Mouse (Mus musculus): ENCODE results near the gene Ubac1. TPM values are rescaled to one million over a fixed set of nuclear protein-coding genes. Genes with fewer than 3 reads are reported as not detected.

Ubac1 gene
- polyA plus RNA-seq, 1 experiment from 2014 or later, result 97.0 TPM

DNA sequence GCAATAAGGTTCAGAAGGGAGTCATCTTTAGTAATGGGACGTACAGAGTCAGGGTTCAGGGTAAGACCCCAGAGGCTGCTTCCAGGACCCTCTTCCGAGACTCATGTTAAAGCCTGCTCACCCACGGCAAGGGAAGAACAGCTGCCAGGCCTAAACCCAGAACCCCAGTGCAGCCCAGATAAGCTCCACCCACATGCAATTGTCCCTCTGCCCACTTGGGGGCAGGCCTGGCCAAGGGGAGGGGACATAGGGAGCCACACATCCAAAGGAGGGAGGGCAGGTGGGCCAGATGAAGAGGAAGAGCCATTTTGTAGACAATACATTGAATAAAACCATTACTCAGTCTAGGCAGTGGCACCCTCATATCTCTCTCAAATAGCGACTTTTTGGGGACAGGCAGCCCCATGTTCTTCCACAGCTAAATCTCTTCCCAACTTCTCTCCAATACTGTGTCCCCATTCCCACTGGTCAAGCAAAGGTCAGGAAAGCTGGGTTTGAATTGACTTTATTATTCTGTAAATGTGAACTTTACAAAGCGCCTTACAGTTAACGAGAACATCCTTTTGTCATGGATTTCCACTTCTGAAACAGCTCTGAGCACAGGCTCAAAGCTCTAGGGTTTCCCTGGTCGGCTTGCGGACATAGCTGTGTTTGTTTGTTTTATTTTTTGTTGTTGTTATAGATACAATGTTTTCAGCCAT lies 33.6 kb upstream of the Ubac1 start:
- 42% methylated on average over 8 of the region's 8 CpGs for WGBS

DNA sequence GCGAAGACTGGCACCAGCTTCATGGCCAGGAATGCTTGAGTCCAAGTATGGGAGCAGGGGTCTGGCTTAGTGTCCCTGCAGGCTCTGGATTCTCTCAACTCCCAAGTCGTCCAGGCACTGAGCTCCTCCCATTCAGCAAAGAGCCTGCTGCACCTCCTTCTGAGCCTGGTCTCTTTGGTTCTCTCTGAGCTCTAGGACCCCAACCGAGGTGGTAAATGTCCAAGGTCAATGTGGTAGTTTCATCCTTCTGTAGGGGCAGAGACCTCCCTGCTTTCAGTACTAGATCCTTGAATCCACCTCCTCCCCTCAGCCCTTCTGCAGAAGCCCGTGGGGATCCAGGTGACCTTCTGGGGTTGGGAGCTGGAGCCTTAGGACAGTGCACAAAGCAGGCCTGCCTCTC lies 31.3 kb upstream of the Ubac1 start:
- no peak for ATAC-seq (ENCODE audit: extremely low read depth, insufficient number of reproducible peaks, low FRiP score, low TSS enrichment)
- H3K4me2 ChIP-seq, result no peak overlapping the region
- WGBS, result 26% methylated on average over 4 of the region's 4 CpGs
- H3K27ac ChIP-seq (replicated peaks), result no peak overlapping the region
- no peaks in the 10 kb centered on the region for H3K9me3 ChIP-seq
- H3K9ac ChIP-seq, result no peak overlapping the region
- H3K27me3 ChIP-seq (replicated peaks), result 0 out of 2 replicates have a peak, but pooled peaks cover 10% of the 10 kb centered on the region
- H3K4me1 ChIP-seq, result peaks cover 6% of the 10 kb centered on the region; the same call in 1 of the 2 replicates
- H3K4me3 ChIP-seq, result no peak overlapping the region
- H3K36me3 ChIP-seq, result no peaks in the 10 kb centered on the region

More for the DNA sequence above, 33.6 kb upstream of the Ubac1 start:
- ATAC-seq (ENCODE audit: extremely low read depth, insufficient number of reproducible peaks, low FRiP score, low TSS enrichment), result no peak
- no peak overlapping the region for H3K9ac ChIP-seq
- H3K4me1 ChIP-seq, result peaks cover 6% of the 10 kb centered on the region; the same call in 1 of the 2 replicates
- H3K4me2 ChIP-seq, result no peak overlapping the region
- no peak overlapping the region for H3K4me3 ChIP-seq
- 0 out of 2 replicates have a peak, but pooled peaks cover 6% of the 10 kb centered on the region for H3K27me3 ChIP-seq (replicated peaks)
- H3K36me3 ChIP-seq, result peaks cover 4% of the 10 kb centered on the region; the same call in 1 of the 2 replicates
- no peaks in the 10 kb centered on the region for H3K9me3 ChIP-seq
- no peak overlapping the region for H3K27ac ChIP-seq (replicated peaks)

DNA sequence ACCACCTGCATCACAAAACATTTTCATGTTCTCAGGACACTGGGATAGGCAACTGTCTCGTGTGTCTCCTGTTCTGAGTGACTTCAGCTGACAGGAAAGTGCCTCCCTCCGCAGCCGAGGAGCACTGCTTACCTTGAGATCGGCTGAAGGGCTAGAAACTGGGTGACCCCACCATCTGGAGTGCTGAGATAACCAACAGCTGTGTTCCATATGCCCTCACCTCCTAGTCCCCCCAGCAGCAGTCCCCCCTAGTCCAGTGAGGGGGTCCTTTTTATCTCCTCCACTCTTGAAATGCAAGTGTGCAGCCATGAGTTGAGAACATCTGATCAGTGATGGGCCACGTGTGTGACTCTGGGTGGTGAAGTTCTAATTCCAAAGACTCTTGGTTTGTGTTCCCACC lies 27.3 kb upstream of the Ubac1 start:
- WGBS, result 51% methylated on average over 5 of the region's 5 CpGs
- Histone ChIP-seq H3K4me2 (no peak overlapping the region), H3K4me1 (peaks cover 6% of the 10 kb centered on the region; the same call in 1 of the 2 replicates), H3K9ac (no peak overlapping the region), H3K9me3 (no peaks in the 10 kb centered on the region), H3K27me3 (replicated peaks) (0 out of 2 replicates have a peak, but pooled peaks cover 12% of the 10 kb centered on the region), H3K27ac (replicated peaks) (no peak overlapping the region), H3K36me3 (no peaks in the 10 kb centered on the region), H3K4me3 (no peak overlapping the region)
- ATAC-seq (ENCODE audit: extremely low read depth, insufficient number of reproducible peaks, low FRiP score, low TSS enrichment), result no peak

DNA sequence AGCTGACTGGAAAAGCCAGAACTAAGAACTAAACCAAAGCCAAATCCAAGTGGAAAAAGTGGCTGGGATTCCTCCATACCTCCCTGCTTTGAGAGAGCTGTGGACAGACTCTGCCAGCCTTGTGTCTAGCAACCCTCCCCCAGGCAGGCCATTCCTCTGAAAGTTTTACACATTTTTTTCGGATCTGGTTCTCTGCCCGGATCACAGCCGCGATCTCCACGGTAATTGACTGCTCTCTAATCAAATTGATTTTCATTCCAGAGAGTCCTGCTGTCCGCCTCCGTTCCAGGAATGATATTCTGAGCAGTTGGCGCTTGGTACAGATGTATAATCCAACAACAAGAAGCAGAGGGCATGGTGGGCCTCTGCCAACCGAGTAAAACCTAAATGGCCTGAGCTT lies 22.7 kb upstream of the Ubac1 start:
- H3K27me3 ChIP-seq (replicated peaks), result peaks cover 23% of the 10 kb centered on the region; the same call in 1 of the 2 replicates
- no peak for ATAC-seq (ENCODE audit: extremely low read depth, insufficient number of reproducible peaks, low FRiP score, low TSS enrichment)
- peaks cover 10% of the 10 kb centered on the region for H3K4me1 ChIP-seq
- no peaks in the 10 kb centered on the region for H3K36me3 ChIP-seq
- no peak overlapping the region for H3K4me3 ChIP-seq
- H3K9ac ChIP-seq, result no peak overlapping the region
- H3K9me3 ChIP-seq, result no peaks in the 10 kb centered on the region
- WGBS, result 81% methylated on average over 9 of the region's 9 CpGs
- no peak overlapping the region for H3K4me2 ChIP-seq
- no peak overlapping the region for H3K27ac ChIP-seq (replicated peaks)

DNA sequence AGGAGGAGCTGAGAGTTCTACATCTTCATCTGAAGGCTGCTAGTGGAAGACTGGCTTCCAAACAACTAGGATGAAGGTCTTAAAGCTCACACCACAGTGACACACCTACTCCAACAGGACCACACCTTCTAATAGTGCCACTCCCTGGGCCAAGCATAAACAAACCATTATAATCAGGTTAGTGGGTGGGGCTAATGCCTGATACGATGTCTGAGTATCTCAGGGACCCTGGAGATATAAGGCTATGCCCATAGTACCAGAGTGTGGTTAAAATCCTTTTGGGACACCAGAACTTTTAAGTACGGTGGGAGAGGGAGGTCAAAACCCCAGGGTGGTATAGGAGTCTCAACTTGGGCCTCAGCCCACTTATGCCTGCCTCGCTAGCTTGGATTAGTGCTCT lies 21.1 kb upstream of the Ubac1 start:
- Histone ChIP-seq H3K36me3 (no peaks in the 10 kb centered on the region), H3K4me2 (no peak overlapping the region), H3K9me3 (no peaks in the 10 kb centered on the region), H3K4me3 (no peak overlapping the region), H3K4me1 (peaks cover 20% of the 10 kb centered on the region), H3K27ac (replicated peaks) (no peak overlapping the region), H3K9ac (no peak overlapping the region), H3K27me3 (replicated peaks) (peaks cover 19% of the 10 kb centered on the region; the same call in 1 of the 2 replicates)
- ATAC-seq (ENCODE audit: extremely low read depth, insufficient number of reproducible peaks, low FRiP score, low TSS enrichment), result no peak
- 84% methylated on average over 3 of the region's 3 CpGs for WGBS

DNA sequence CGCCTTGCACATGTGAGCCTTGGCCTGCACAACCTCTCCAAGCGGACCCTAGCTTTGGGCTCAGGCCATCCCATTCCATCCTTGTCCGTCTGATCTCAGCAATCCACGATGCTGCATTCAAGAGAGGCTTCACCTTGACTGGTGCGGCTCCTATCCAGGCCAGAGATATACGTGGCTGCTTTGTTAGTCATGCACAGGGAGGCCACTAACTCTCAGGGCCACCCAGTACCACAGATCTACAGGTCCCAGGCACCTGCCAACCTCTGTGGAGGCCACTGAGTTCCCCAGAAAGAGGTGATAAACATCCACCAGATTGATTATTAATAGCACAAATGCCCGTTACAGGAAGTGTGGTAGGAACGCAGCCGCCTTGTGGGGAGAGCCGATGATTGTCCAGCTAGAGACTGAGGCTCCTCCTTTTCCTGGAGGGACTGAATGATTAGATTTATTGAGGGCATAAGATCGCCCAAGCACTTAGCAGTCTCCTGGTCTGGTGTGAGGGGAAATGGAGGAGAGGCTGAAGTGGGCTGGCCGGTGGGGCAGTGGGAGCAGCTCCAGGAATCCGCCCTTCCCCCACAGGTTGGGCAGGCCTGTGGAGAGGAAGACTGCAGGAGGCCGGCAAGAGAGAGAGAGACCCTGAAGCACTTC lies 19.7 kb upstream of the Ubac1 start:
- H3K4me2 ChIP-seq, result no peak overlapping the region; the same call in 1 of the 2 replicates
- H3K4me3 ChIP-seq, result no peak overlapping the region
- peaks cover 34% of the 10 kb centered on the region for H3K4me1 ChIP-seq
- H3K27ac ChIP-seq (replicated peaks), result no peak overlapping the region
- H3K9me3 ChIP-seq, result no peaks in the 10 kb centered on the region
- WGBS, result 42% methylated on average over 14 of the region's 14 CpGs
- no peaks in the 10 kb centered on the region for H3K36me3 ChIP-seq
- no peak; the same call in 1 of the 2 replicates for ATAC-seq (ENCODE audit: extremely low read depth, insufficient number of reproducible peaks, low FRiP score, low TSS enrichment)
- peaks cover 13% of the 10 kb centered on the region; the same call in 1 of the 2 replicates for H3K27me3 ChIP-seq (replicated peaks)
- H3K9ac ChIP-seq, result peak overlapping the region; percentile 33

DNA sequence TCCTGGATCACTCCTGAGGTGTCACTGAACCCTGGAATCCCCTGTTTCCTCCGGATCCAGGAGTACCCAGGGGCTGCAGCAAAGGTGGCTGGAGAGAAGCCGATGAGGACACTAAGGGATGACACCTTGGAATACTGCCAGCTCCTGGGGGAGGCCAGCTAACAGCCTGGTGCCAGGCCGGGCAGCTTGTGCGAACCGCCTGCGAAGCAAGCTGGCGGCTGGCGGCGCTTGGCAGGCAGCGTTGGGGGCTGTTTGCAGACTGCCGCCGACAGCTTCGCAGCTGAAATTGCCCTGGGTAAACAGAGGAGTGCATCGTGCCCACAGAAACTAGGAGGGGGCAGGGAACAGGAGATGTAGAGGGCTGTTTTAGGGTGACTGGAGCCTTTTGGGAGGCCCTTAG lies 18.4 kb upstream of the Ubac1 start:
- Histone ChIP-seq H3K27ac (replicated peaks) (no peak overlapping the region), H3K4me2 (no peak overlapping the region), H3K9me3 (no peaks in the 10 kb centered on the region), H3K9ac (no peak overlapping the region), H3K4me3 (no peak overlapping the region), H3K27me3 (replicated peaks) (peaks cover 15% of the 10 kb centered on the region; the same call in 1 of the 2 replicates), H3K4me1 (peaks cover 34% of the 10 kb centered on the region), H3K36me3 (no peaks in the 10 kb centered on the region)
- ATAC-seq (ENCODE audit: extremely low read depth, insufficient number of reproducible peaks, low FRiP score, low TSS enrichment), result no peak
- 62% methylated on average over 14 of the region's 14 CpGs for WGBS

DNA sequence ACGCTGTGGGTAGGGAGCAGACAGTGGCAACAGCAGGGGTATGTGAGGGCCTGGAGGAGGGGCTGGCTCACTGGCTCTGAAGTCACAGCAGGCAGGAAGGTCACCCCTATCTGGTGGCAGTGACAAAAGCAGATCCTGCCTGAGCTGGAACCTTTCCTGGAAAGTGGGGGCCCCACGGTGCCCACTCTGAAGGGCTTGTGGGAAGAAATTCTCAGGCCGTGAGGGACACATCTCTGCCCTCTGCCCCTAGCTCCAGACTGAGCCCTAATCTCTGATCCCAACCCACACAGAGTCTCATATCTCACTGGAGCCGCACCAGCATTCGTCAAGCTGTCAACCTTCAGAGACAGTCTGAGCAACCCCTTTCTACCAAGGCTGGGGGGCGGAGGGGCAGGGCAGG lies 15.8 kb upstream of the Ubac1 start:
- peak overlapping the region; percentile 65 for H3K27ac ChIP-seq (replicated peaks)
- H3K9me3 ChIP-seq, result no peaks in the 10 kb centered on the region
- H3K36me3 ChIP-seq, result no peaks in the 10 kb centered on the region
- H3K4me3 ChIP-seq, result no peak overlapping the region
- H3K27me3 ChIP-seq (replicated peaks), result peaks cover 16% of the 10 kb centered on the region
- WGBS, result 9% methylated on average over 6 of the region's 6 CpGs
- peak overlapping the region; percentile 58; the same call in 1 of the 2 replicates for H3K9ac ChIP-seq
- H3K4me2 ChIP-seq, result 0 out of 2 replicates have a peak overlapping the region, but pooled peaks have one; percentile 0
- ATAC-seq (ENCODE audit: extremely low read depth, insufficient number of reproducible peaks, low FRiP score, low TSS enrichment), result peak; percentile 27; the same call in 1 of the 2 replicates
- peaks cover 34% of the 10 kb centered on the region for H3K4me1 ChIP-seq

DNA sequence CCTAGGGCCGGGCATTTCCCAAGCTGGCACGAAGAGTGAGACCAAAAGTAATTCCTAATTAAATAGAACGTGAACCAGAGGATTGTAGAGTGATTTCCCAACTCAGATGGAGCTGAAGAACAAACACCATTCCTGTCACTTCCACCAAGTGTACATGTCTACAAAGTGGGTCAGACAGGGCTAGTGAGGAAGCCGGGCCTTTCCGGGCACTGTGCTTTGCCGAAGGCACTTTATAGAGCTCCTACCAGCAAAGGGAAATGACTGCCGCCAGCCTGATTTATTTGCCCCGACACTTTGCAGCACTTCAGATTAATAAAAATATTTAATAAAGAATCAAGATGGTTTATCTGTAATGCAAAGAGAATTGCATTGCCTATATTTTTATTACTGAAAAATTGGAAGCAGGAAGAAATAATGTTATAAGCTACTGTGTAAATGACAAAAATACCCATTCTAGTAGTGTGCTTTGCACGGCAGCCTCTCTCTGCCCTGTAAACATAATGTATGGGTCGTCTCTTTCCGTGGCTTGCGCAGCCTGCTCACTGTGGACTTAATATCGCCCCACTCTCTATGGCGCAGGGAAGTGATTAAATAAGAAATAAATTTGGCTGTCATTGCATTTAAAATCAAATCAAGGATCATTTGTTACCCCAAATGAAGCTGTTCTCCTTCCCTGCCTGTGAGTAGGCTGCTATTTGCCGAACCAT lies 12.9 kb upstream of the Ubac1 start:
- no peak for ATAC-seq (ENCODE audit: extremely low read depth, insufficient number of reproducible peaks, low FRiP score, low TSS enrichment)
- Histone ChIP-seq H3K36me3 (no peaks in the 10 kb centered on the region), H3K4me1 (peaks cover 24% of the 10 kb centered on the region), H3K27ac (replicated peaks) (no peak overlapping the region), H3K9me3 (no peaks in the 10 kb centered on the region), H3K4me3 (no peak overlapping the region), H3K9ac (no peak overlapping the region), H3K27me3 (replicated peaks) (peaks cover 14% of the 10 kb centered on the region), H3K4me2 (no peak overlapping the region)
- WGBS, result 85% methylated on average over 15 of the region's 15 CpGs

DNA sequence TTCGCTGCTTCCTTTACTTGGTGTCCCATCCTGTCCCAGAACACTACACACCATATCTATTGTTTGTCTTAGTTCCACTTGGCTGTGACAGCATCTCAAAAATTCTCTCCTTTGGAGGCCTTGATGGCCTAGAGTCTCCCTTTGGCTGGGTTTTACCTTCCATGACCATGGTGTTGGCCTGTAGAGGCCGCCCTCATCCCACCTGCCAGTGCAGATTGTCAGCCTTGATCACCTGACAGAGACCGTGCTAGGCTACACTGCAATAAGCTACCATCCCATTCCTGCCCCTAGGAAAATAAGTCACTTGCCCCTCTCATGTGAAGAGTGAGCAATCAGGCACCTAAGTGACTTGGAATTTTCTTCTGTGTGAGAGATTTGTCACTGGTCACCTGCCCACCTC lies 8.7 kb upstream of the Ubac1 start:
- WGBS, result 38% methylated on average over 3 of the region's 3 CpGs
- ATAC-seq (ENCODE audit: extremely low read depth, insufficient number of reproducible peaks, low FRiP score, low TSS enrichment), result no peak
- no peaks in the 10 kb centered on the region for H3K4me1 ChIP-seq

More for the DNA sequence above, 8.7 kb upstream of the Ubac1 start:
- Histone ChIP-seq H3K4me2 (no peak overlapping the region), H3K4me3 (no peak overlapping the region), H3K9ac (no peak overlapping the region), H3K9me3 (no peaks in the 10 kb centered on the region), H3K27me3 (replicated peaks) (peaks cover 17% of the 10 kb centered on the region), H3K36me3 (no peaks in the 10 kb centered on the region), H3K27ac (replicated peaks) (no peak overlapping the region)

Data from heart, embryonic 13.5 days (tissue).